Mouse (Mus musculus) ES-E14 (cell line): ENCODE data around the gene Zfp605.

Experiments used
- MAFK ChIP-seq: IDR thresholded peaks from 2 replicates; pipeline ENCODE4 v1.6.1; 2014; ENCODE audit warnings: mild to moderate bottlenecking, low read depth, low read length, inconsistent platforms; ENCODE audit not compliant: insufficient read depth
- ZNF384 ChIP-seq: IDR thresholded peaks from 2 replicates; pipeline ENCODE4 v1.6.1; 2012; ENCODE audit warnings: low read depth, low read length, inconsistent platforms

- TF ChIP-seq ZNF384 (no peak), MAFK (no peak)
These were observed 15.1 kb upstream of the Zfp605 start for GRCm38 (mm10) chr5:110094847-110095213.
